Mouse (Mus musculus) stomach, postnatal 0 days (tissue): Measurements from ENCODE around the gene C130050O18Rik.

Experiments used
- CTCF ChIP-seq: IDR thresholded peaks from 2 replicates; pipeline ENCODE4 v1.5.1; 2016; ENCODE audit warnings: antibody characterized with exemption, low read depth, mild to moderate bottlenecking, moderate library complexity
- EP300 ChIP-seq: optimal IDR thresholded peaks from 2 replicates; pipeline ENCODE3; 2016; ENCODE audit warnings: antibody characterized with exemption

- TF ChIP-seq CTCF, result no peak
- TF ChIP-seq EP300, result no peak
These were observed 5.0 kb downstream of the C130050O18Rik start for GRCm38 (mm10) chr5:139410056-139410455.
